Comparison of ENCODE assay signal across 17 mouse cellular contexts in the genomic region with DNA sequence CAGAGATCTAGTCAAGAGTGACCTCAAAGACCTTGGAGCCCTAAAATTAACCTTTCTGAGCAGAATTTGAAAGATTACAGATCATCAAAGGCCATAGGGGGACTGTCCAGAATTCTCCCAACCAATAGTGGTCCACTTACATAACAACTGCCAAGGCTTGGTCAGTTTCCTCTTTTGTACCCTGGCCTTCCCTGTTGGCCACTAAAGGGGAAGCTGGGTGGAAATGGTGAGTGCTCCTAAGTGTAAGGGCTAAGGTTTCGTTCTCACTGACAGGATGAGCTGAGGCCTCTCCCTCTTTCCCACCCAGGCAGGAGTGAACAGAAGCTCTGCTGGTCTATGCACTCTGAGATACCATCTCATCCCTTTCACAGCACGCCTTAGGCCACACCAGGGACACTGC. TPM values are rescaled to one million over a fixed set of nuclear protein-coding genes. Genes with fewer than 3 reads are reported as not detected.
"Had no signal": no experiment of that assay in that cellular context is flagged by ENCODE, and none has a peak within 500 bp of the region (broad histone marks: within the 10 kb centered on the region; RNA-seq: fewer than 3 reads in every experiment).

No protein-coding gene starts in this region.

- H3K9me3 ChIP-seq: neural tube, embryonic 13.5 days; neural tube, embryonic 15.5 days; stomach, embryonic 15.5 days had no signal

- DNase-seq: retina, postnatal 1 day; right cerebral cortex, adult 18-20 months; right cerebral cortex, postnatal 14 days; right cerebral cortex, postnatal 25 days; right cerebral cortex, postnatal 4 days; spleen, adult 18-20 months; thymus, adult 18-20 months; thymus, adult 2 months; thymus, postnatal 14 days; thymus, postnatal 25 days; thymus, postnatal 36 days; thymus, postnatal 4 days had no signal

- H3K4me3 ChIP-seq: neural tube, embryonic 13.5 days; neural tube, embryonic 15.5 days; stomach, embryonic 15.5 days had no signal

- H3K4me1 ChIP-seq: neural tube, embryonic 13.5 days; neural tube, embryonic 15.5 days; stomach, embryonic 15.5 days had no signal

- H3K36me3 ChIP-seq: neural tube, embryonic 13.5 days; neural tube, embryonic 15.5 days; stomach, embryonic 15.5 days had no signal

- H3K27ac ChIP-seq: neural tube, embryonic 13.5 days; neural tube, embryonic 15.5 days; stomach, embryonic 15.5 days; stomach, postnatal 0 days had no signal

- H3K27me3 ChIP-seq: neural tube, embryonic 15.5 days; stomach, embryonic 15.5 days had no signal

RNA-seq across cellular contexts. Expression of a gene that starts 33.5 kb away (rescaled TPM):
- total RNA-seq: neutrophil, adult 5-6 weeks had no signal
